Mouse (Mus musculus) myocyte (in vitro differentiated cells): ENCODE measurements around the gene Pced1a.

Experiments used
- CEBPB ChIP-seq: IDR thresholded peaks from 2 replicates; pipeline ENCODE4 v1.6.1; 2011; ENCODE audit warnings: mild to moderate bottlenecking, moderate library complexity; ENCODE audit not compliant: poor library complexity, insufficient read depth, severe bottlenecking
- E2F4 ChIP-seq: IDR thresholded peaks from one replicate; pipeline ENCODE4 v1.6.1; 2011; ENCODE audit warnings: mild to moderate bottlenecking, control low read depth, moderate library complexity; ENCODE audit not compliant: insufficient read depth
- MAX ChIP-seq: IDR thresholded peaks from one replicate; pipeline ENCODE4 v1.6.1; 2011; ENCODE audit warnings: low read depth, mild to moderate bottlenecking, control low read depth
- MYOD1 ChIP-seq, 3 experiments: IDR thresholded peaks; one replicate each; pipeline ENCODE4 v1.6.1; 2011; ENCODE audit warnings: control low read depth in 2 of 3, low read depth in 2 of 3, mild to moderate bottlenecking in 2 of 3, moderate library complexity in 1 of 3; ENCODE audit not compliant: insufficient read length in 2 of 3, control insufficient read depth in 1 of 3
- MYOG ChIP-seq, 3 experiments: IDR thresholded peaks; one replicate each; pipeline ENCODE4 v1.6.1; 2011; ENCODE audit warnings: control low read depth in 2 of 3, low read depth in 2 of 3, mild to moderate bottlenecking in 2 of 3; ENCODE audit not compliant: insufficient read length in 2 of 3, control insufficient read depth in 1 of 3, insufficient read depth in 1 of 3
- POLR2A ChIP-seq: IDR thresholded peaks from one replicate; pipeline ENCODE4 v1.6.1; 2011; ENCODE audit warnings: low read depth, mild to moderate bottlenecking, control low read depth, moderate library complexity; ENCODE audit not compliant: insufficient read length
- REST ChIP-seq: IDR thresholded peaks from one replicate; pipeline ENCODE4 v1.6.1; 2011; ENCODE audit warnings: mild to moderate bottlenecking, control low read depth, moderate library complexity; ENCODE audit not compliant: insufficient read depth, insufficient read length
- SRF ChIP-seq: IDR thresholded peaks from one replicate; pipeline ENCODE4 v1.6.1; 2011; ENCODE audit warnings: low read depth; ENCODE audit not compliant: control insufficient read depth, insufficient read length
- TCF12 ChIP-seq: IDR thresholded peaks from one replicate; pipeline ENCODE4 v1.6.1; 2011; ENCODE audit warnings: mild to moderate bottlenecking, control low read depth; ENCODE audit not compliant: poor library complexity, insufficient read depth, severe bottlenecking
- USF1 ChIP-seq: IDR thresholded peaks from one replicate; pipeline ENCODE4 v1.6.1; 2011; ENCODE audit warnings: low read depth, mild to moderate bottlenecking, control low read depth, moderate library complexity

DNA sequence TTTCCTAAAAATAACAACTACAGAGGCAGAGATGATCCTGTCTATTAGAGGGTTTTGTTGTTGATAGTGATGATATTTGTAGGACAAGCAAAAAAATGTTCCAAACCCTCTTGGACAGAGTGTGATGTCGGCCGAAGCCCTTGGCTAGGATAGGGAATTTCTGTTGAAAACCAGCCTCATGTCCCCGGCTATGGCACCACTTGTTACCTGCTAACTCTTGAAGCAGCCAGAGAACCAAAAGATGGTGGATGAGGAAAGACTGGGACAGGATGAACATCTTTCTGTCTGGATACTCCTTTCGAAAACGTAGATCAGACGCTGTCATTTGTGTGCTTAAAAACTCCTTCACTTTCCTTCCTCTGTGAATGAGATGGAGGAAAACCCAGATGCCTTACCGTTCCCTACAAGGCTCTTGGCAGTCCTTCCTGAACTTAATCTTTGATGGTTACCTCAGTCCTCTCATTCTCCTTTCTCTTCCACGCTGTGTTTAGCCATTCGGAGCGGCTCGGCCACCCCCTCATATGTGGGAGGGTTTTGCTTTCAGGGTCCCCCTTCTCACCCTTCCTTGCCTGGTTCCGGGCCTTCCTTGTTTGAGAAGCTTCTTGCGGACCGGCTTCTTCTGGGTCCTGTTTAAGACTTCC lies 26.7 kb upstream of the Pced1a start:
- TF ChIP-seq POLR2A (no peak), E2F4 (no peak), MAX (no peak), TCF12 (no peak), REST (no peak), MYOD1 (IDR thresholded peaks at IDR 0.05; ENCODE audit: control insufficient read depth in 1 of 3, insufficient read length in 2 of 3, low read depth in 2 of 3) (no peak), CEBPB (no peak), MYOG (IDR thresholded peaks at IDR 0.05; ENCODE audit: control insufficient read depth in 1 of 3, insufficient read depth in 1 of 3, insufficient read length in 2 of 3, low read depth in 2 of 3) (no peak), USF1 (no peak), SRF (no peak)
